Mouse (Mus musculus): ENCODE measurements around the gene Nelfcd. TPM values are rescaled to one million over a fixed set of nuclear protein-coding genes. Genes with fewer than 3 reads are reported as not detected.
A peak's percentile ranks its signal among the peaks of the same experiment; 100 is the strongest.

Gene Nelfcd
- polyA plus RNA-seq (2012; rRNA removed) = 60.5 and 65.4 TPM in 2 replicates

DNA sequence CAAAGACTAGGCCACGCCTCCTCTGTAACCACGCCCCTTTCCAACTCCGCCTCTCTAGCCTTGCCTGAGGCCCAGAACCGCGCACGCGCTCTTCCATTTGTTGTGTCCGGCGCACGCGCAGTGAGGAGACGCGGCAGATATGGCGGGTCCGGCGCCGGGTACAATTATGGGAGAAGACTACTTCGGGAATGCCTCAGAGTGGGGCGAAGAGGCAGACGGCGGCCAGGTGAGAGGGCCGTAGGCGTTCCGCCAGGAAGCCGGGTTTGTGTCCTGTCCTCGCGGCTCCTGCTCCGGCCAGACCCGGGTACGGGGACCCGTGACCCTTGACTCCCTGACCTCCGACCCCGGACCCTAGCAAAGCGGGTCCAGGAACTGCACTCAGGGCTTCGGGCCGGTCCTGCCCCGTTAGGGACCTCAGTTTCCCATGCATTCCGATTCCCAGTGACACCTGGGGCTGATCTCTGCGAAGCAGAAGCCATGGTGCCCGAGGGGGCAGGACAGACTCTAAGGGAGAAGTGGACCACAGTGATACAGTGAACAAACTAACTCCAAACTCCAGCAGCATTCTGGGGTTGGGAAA lies at the start of gene Nelfcd:
Gene Nelfcd (plus strand): TSS at position 74 of the 580 bp plus-strand sequence.
- under 1% methylated on average over 40 of the region's 40 CpGs for WGBS
- peak; percentile 96 for DNase-seq (ENCODE audit: low read depth, low spot score)

DNA sequence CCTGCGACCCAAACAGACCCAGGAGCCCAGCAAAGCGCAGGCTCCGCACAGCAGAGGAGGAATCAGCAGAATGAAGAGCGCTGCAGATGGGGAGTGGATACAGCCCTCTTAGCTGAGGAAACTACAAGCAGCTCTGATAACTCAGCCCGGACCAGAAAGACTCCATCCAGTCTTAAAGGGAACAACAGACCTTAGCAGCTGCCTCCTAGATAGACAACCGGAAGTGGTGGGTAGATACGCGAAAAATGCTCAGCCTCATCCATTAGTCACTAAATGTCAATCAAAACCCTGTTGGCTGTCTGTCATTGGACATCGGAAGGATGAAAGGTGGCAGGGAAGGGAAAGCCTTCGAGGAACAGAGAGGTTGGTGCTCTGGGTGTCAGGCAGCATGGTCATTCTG lies 49.0 kb upstream of the Nelfcd start:
- no peak for DNase-seq (ENCODE audit: low read depth, low spot score)
- 81% methylated on average over 10 of the region's 10 CpGs for WGBS

DNA sequence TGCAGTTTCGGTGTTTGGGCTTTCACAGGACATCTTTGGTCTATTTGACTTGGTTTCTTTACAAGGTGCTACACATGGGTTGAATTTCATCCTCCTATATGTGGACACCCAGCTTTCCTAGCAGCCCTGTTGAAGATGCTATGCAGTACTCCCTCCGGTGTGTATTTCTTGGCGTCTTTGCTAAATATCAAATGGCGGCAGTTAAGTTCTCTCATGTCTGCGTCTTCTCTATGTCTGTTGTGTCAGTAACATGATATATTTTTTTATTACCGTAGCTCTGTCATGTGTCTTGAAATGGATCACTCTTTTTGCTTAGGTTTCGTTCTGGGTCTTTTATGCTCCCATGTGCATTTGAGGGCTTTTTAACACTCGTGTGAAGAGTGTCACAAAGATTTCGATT lies 34.6 kb upstream of the Nelfcd start:
- WGBS = 88% methylated on average over 9 of the region's 9 CpGs
- no peak for DNase-seq (ENCODE audit: low read depth, low spot score)

DNA sequence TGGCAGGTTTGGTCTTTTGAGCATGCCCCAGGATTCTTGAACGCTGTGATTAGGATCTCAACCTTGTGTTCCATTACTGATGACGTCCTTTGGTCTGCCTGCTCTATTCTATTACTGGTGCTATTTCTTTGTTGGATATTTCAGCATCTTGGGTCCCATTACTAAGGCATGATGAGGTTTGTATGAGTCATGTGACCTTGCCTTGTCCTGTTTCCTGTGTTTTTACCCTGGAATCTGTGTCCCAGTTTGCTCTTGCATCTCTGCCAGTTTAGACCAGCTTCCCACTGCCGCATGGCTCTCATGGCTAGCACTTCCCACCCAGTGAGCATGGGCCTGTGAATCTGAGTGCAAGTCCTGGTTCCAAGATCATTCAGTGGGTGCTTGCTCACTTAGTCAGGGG lies 23.7 kb upstream of the Nelfcd start:
- no peak for DNase-seq (ENCODE audit: low read depth, low spot score)
- WGBS = 93% methylated on average over 3 of the region's 3 CpGs

DNA sequence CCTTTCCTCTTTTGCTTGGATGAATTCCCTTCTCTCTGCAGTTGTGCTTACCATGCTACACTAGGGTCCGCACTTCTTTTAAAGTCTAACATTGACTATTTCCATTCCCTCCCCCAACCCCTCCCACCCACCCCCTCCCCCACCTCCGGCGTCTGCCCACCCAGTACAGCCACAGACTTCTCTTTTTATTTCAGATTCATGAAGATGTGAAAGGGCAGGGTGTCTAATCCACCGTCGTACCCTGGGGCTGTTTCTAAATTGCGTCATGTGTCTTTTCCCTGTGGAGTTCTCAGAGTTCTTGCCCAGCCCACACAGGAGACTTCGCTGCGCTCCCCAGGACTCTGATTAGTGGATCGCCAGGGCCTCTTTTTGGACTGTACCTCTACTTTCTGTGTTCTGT lies 23.1 kb upstream of the Nelfcd start:
- 76% methylated on average over 9 of the region's 9 CpGs for WGBS
- no peak for DNase-seq (ENCODE audit: low read depth, low spot score)

DNA sequence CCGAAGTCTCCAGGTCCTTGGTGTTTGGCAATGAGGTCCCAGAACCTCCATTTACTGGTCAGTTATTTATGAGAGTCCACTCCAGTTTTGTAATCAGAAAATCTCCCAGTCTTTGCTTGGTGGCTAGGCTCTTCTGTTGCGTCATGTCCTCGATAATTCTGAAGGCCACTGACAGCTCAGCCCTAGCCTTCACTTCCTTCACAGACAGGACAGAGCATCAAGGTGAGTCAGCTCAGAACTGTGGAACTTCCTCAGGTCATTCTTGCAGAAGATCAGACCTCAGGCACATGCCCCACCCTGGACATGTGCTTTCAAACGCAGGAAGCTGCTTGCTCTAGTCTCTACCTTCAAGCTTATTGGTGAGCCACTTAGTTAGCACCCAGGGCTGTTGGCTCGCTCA lies 22.2 kb upstream of the Nelfcd start:
- WGBS = 63% methylated on average over 5 of the region's 5 CpGs
- DNase-seq (ENCODE audit: low read depth, low spot score) = no peak

DNA sequence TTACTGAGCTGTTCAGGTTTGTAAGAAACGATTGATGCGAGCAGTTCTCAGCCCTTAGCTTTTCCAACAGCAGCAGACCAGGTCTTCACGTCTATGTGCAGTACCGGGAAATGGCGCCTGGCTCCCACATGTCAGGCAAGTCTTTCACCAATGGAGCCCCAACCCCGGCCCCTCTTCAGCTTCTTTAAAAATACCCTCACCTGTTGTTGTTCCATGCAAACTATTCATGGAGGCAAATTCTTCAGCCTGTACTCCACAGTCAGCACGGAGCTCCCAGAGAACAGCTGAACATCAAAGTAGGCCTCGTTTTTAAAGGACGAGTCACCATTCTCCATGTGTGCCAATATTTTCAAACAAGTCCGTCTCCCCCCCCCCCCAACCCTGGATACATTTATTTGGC lies 19.0 kb upstream of the Nelfcd start:
- 81% methylated on average over 10 of the region's 10 CpGs for WGBS
- DNase-seq (ENCODE audit: low read depth, low spot score) = no peak

DNA sequence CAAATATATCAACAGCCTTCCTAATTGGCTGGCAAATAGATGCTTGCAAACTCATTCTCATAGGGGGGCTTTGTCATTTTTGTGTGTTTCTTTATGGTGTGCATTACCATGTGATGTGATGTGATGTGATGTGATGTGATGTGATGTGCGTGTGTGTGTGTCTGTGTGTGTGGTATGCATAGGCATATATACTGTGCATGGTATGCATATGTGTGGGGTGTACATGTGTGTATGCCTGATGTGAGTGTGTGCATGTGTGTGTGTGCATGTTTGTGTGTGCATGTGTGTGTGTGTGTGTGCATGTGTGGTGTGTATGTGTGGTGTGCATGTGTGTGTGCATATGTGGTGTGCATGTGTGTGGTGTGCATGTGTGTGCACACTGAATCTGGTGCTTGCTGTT lies 18.5 kb upstream of the Nelfcd start:
- WGBS = 95% methylated on average over 1 of the region's 1 CpGs
- no peak for DNase-seq (ENCODE audit: low read depth, low spot score)

DNA sequence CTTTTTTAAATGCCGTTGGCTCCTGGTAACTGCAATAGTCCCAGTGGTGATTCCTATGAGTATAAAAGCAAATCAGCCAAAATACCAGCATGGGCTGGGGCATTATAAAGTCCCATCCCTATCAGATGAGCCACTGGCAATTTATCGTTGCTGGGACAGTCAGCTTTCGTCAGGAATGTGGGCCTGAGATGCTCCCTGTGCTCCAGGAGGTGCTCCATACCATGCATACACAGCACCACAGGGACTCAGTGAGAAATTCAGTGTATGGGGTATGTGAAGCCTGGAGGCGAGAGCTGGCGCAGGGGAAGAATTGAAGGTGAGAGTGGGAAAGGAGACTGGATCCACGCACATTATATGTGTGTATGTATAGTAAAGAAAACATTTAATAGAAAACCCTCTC lies 17.7 kb upstream of the Nelfcd start:
- WGBS = 84% methylated on average over 6 of the region's 6 CpGs
- no peak for DNase-seq (ENCODE audit: low read depth, low spot score)

DNA sequence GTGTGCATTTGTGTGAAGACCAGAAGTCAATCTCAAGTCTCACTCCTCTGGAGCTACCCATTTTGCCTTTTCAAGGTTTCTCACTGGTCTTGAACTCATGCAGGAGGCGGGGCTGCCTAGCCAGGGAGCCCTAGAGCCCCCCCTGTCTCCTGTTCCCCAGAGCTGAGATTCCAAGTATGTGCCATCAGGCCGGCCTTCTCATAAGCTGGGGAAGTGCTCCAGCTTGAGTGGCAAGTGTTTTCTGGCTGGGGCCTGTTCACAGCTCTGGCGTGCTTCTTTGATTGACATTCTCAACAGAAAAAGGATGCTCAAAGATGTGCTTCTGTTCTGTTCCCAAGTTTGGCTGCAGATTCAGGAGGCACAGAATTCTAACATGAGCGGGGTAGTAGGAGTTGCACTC lies 15.2 kb upstream of the Nelfcd start:
- no peak for DNase-seq (ENCODE audit: low read depth, low spot score)
- 86% methylated on average over 4 of the region's 4 CpGs for WGBS

DNA sequence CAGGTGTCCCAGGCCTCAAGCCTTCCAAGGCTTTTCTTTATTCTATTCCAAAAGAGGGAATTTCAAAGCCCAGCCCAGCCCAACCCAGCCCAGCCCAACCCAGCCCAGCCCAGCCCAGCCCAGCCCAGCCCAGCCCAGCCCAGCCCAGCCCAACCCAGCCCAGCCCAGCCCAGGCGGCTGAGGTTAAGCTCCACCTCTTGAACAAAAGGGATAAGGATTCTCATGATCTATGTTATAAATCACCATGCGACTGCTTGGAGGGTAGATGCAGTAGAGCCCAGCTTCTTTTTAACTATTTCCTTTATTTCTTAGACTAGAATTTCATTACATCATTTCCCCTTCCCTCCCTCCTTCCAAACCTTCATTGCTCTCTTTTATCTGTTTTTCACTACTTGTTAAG lies 5.4 kb upstream of the Nelfcd start:
- WGBS = 31% methylated on average over 2 of the region's 2 CpGs
- no peak for DNase-seq (ENCODE audit: low read depth, low spot score)

DNA sequence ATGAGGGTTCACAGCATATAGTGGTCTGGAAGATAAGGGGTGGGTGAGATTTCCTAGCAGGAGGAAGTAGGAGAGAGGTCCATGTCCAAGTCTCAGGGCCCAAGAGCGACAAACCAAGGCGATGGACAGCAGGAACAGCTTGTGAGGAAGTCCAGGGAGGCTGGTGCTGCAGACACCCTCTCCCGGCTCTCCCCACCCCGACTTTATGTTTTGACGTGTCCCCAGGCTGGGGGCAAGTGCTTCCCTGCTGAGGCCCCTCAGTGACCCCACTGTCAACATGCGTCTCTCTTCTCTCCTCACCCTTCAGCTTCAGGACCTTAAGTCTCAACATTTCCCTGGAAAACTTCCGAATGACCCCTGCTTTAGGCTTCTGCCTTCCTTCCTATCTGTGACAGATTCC lies 2.5 kb upstream of the Nelfcd start:
- DNase-seq (ENCODE audit: low read depth, low spot score) = no peak
- 84% methylated on average over 7 of the region's 7 CpGs for WGBS

DNA sequence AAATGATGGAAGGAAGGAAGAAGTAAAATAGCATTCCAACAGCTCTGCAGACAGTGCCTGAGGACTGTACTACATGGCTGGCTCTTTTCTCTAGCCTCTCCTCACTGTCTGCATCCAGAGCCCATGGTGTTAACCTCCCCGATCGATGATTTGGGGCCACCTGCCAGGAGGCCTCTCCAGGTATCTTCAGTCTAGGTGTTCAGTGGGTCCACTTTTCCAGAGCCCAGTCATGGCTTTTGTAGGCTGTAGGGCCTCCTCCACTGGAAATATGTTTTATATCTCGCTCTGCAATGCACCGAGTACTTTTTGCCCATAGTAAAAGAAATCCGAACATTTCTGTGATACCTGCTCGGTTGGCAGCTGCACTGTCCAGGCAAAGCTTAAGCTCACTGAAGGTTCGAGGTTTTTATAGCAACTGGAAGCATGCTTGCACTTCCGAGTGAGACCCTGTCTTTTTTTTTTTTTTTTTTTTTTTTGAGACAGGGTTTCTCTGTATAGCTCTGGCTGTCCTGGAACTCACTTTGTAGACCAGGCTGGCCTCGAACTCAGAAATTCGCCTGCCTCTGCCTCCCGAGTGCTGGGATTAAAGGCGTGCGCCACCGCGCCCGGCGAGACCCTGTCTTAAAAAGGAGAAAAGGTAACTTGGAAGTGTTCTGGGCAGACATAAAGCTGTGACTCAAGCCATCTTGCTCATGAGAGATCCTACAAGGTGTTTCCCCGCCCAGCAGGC lies 438 bp upstream of the Nelfcd start:
- 42% methylated on average over 18 of the region's 18 CpGs for WGBS
- DNase-seq (ENCODE audit: low read depth, low spot score) = no peak

DNA sequence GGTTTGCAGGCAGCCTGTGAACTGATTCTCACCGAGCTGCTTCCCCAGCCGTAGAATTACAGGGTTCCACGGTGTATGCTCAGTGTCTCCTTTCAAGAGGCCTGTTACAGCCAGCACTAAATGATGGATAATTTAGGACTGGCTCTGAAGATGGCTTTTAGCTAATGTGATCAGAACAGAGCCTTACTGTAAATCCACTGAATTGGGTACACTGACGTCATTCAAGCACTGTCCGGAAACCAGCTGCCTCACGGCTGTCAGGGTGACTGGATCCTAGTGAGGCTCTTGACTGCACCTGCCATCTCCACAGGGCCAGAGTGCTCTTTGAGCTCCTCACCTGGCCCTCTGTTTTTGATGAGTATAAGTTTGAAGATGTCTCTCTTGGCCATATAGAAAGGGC lies 5.5 kb downstream of the Nelfcd start:
- 81% methylated on average over 6 of the region's 6 CpGs for WGBS
- DNase-seq (ENCODE audit: low read depth, low spot score) = no peak

DNA sequence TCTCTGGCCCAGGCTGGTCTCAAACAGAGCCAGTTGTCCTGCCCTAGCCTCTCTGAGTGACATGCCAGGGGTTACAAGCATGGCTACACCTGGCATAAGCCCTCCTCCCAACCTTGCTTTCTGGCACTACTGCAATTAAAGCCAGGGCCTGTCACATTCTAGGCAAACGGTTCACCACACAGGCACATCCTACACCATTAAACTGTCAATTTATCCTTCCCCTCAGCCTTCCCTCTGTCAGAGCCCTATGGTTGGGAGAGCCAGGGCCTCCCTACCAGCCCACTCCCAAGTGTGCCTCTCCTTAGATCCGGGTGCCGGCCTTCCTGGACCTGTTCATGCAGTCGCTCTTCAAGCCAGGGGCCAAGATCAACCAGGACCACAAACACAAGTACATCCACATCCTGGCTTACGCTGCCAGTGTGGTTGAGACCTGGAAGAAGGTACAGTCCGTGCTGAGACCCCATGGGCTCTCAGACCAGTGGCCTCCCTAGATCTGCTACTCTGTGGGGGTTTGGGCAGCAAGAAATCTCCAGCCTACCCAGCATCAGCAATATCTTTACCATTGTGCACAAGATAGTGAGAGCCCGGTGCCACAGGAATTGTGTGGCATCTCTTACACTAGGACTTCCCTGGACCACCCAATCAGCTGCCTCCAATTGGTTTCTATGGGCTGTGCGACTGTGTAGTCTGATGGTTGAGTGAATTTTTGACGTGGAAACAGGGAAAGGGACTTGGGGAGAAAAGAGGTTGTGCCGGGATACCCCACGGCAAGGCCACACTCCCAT lies 8.9 kb downstream of the Nelfcd start:
- WGBS = 85% methylated on average over 11 of the region's 11 CpGs
- DNase-seq (ENCODE audit: low read depth, low spot score) = no peak

DNA sequence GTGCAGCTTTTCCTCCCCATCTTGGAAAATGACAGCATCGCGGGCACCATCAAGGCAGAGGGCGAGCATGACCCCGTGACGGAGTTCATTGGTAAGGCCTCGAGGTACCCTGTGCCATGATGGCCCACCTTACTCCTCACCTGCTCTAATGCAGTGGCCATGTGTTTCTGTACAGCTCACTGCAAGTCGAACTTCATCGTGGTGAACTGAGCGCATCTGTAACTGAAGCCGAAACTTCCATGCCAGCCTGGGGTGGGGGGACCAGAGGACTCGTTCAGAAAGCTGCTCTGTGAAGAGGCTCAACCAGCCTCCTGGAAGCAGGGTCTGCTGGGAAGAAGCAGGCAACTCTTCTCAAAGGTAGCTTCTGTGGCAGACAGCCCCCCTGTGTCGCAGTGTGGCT lies 11.3 kb downstream of the Nelfcd start:
- no peak for DNase-seq (ENCODE audit: low read depth, low spot score)
- WGBS = 90% methylated on average over 12 of the region's 12 CpGs

DNA sequence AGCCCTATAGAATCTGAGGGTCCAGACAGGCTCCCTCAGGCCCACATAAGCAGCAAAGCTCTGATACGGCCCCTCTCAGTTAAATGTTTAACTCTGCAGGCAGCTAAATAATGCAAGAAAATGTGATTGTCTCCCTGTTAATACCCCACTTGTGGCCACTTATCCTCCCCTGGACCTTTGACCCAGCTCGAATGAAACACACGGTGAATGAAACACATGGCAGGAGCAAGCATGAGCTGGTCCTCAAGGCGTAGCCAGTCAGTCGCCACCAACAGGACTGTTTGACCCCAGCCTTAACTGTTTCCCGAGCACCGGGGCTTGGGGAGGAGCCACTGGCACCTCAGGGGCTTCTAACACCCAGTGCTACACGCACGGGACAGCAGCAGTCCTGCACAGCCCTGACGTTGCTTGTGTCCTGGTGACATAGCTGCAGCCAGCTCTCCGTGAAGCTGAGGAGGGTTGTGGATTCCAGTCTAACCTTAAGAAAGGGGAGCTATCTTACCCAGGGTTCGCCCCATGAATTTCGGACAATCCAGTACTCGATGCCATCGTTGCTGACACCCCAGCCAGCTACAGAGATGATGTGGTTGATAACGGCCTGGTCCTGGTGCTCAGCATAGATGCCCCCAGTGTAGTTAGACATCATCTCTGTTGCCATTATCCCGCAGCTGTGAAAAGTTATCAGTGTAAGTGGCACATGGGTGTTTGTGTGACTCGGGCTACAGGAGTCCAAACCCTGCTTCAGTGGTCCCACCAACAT lies 12.7 kb downstream of the Nelfcd start:
- DNase-seq (ENCODE audit: low read depth, low spot score) = no peak
- WGBS = 84% methylated on average over 18 of the region's 18 CpGs

DNA sequence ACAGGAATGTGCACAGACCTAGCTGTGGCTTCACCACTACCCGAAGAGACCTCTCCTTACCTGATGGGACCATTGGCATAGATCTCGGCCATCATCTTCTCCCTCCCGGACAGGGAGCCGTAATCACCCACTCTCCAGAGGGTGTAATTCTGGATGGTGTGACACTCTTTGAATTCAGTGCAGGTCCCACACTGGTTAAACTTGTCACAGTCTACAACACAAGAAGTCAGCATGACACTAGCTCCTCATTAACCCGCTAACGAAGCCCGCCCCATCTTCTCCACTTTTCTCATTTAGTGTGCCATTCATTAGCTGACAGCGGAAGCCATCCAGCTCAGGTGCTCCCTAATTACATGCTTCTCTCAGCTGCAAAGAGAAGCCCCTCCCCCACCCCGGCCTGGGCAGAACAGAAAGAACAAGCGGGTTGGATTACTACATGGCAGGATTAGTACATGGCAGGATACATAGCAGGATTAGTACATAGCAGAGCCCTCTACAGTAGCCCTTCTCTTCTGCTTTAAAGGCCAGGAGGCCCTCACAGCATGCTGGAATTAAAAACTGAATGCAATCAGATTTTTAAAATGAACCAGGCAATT lies 13.5 kb downstream of the Nelfcd start:
- no peak for DNase-seq (ENCODE audit: low read depth, low spot score)
- 90% methylated on average over 10 of the region's 10 CpGs for WGBS

DNA sequence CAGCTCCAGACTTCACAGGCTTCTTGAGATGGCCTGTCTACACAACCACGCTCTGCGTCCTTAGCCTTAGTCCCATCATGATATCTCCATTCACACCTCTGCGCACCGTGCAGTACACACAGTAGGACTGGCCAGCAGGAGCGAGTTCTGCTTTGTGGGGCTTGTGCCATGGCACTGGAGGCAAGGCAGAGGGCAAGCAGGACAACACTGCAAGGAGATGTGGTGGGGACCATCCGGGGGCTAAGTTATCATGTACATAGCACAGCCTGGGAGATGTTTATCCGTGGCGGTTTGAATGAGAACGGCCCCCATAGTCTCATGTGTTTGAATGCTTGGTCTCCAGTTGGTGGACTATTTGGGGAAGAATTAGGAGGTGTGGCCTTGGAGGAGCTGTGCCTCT lies 19.3 kb downstream of the Nelfcd start:
- 97% methylated on average over 9 of the region's 9 CpGs for WGBS

More for the DNA sequence above, 19.3 kb downstream of the Nelfcd start:
- DNase-seq (ENCODE audit: low read depth, low spot score) = no peak

Data from large intestine, adult 2 months (tissue).